8 mouse cellular contexts compared by ENCODE assay signal in the genomic region with DNA sequence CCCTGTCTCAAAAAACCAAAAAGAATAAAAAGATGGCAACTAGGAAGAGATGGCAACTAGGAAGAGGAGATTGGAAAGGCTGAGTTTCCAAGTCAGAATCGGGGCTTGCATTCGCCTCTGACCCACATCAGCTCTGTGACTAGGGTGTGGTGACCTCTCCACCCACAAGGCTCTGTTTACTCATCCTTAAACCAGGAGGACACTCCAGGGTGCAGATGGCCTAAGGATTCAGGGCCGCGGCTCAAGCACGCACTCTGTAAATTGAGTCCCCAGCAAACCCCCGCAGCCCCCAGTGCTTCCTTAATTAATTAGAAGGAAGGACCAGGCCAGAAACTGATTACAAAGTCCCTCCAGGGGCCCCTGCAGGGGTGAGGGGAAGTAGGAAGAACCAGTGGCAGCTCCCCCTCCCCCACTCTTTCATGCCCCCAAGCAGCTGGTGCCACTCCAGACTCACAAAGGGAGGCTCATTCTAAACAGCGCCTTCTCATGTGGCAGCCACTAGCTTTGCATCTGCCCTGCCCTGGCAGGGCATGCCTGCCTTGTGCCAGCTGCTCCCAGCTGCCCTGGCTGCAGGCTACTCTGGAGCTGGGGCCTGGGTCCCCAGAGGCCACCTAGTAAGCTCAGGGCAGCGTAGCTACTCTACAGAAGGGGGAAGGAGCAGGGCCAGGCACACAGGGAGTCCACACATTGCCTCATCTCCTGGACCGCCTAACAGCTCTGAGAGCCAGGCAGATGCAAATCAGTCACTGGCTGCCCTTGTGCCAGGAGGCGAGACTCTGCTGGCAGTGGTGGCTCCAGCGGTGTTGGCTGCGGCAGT. TPM values are rescaled to one million over a fixed set of nuclear protein-coding genes. Genes with fewer than 3 reads are reported as not detected.
DNase-seq lines count a peak whose midpoint lies in the region; ATAC-seq lines count a peak whose summit lies in the region.

No protein-coding gene starts in this region.

- H3K4me2 ChIP-seq in forebrain, embryonic 13.5 days: peak overlapping the region; percentile 47
- H3K4me2 ChIP-seq in hindbrain, embryonic 11.5 days (replicated peaks; ENCODE audit: low read depth, low read length): peak overlapping the region; percentile 29; the same call in 1 of the 2 replicates
- H3K4me2 ChIP-seq in liver, embryonic 11.5 days: no peak overlapping the region
- no peak overlapping the region for H3K4me2 ChIP-seq in neural tube, embryonic 11.5 days (ENCODE audit: low read depth)

- WGBS in forebrain, embryonic 13.5 days: 5% methylated on average over 12 of the region's 12 CpGs
- 13% methylated on average over 12 of the region's 12 CpGs for WGBS in hindbrain, embryonic 11.5 days
- 37% methylated on average over 12 of the region's 12 CpGs for WGBS in liver, embryonic 11.5 days
- WGBS in neural tube, embryonic 11.5 days: 21% methylated on average over 12 of the region's 12 CpGs

- peak overlapping the region; percentile 61 for H3K9ac ChIP-seq in forebrain, embryonic 13.5 days
- H3K9ac ChIP-seq in hindbrain, embryonic 11.5 days (ENCODE audit: low read depth, low read length): peak overlapping the region; percentile 44; the same call in 1 of the 2 replicates
- H3K9ac ChIP-seq in liver, embryonic 11.5 days (ENCODE audit: low read depth, low read length): no peak overlapping the region
- H3K9ac ChIP-seq in neural tube, embryonic 11.5 days (ENCODE audit: low read length): peak overlapping the region; percentile 11; the same call in 1 of the 2 replicates

- peak; percentile 80 for ATAC-seq in forebrain, embryonic 13.5 days
- peak; percentile 70 for ATAC-seq in hindbrain, embryonic 11.5 days (ENCODE audit: low FRiP score)
- no peak for ATAC-seq in liver, embryonic 11.5 days (replicated peaks; ENCODE audit: low FRiP score)
- peak; percentile 61 for ATAC-seq in neural tube, embryonic 11.5 days (ENCODE audit: insufficient read depth, low FRiP score, low TSS enrichment)
- no peak for ATAC-seq in activated CD4-positive, CD25-positive, alpha-beta regulatory T cell, adult 4 months

- H3K4me3 ChIP-seq in forebrain, embryonic 13.5 days: no peak overlapping the region
- H3K4me3 ChIP-seq in hindbrain, embryonic 11.5 days (ENCODE audit: low read depth, low read length): no peak overlapping the region
- H3K4me3 ChIP-seq in liver, embryonic 11.5 days (ENCODE audit: low read depth, low read length): no peak overlapping the region
- H3K4me3 ChIP-seq in neural tube, embryonic 11.5 days (ENCODE audit: low read depth, low read length): no peak overlapping the region

- H3K27ac ChIP-seq in forebrain, embryonic 13.5 days: peak overlapping the region; percentile 99
- H3K27ac ChIP-seq in hindbrain, embryonic 11.5 days (ENCODE audit: low read depth, low read length): peak overlapping the region; percentile 98
- H3K27ac ChIP-seq in liver, embryonic 11.5 days (ENCODE audit: low read depth, low read length): no peak overlapping the region
- H3K27ac ChIP-seq in neural tube, embryonic 11.5 days (ENCODE audit: low read depth, low read length): peak overlapping the region; percentile 89

- no peaks in the 10 kb centered on the region for H3K9me3 ChIP-seq in forebrain, embryonic 13.5 days (replicated peaks)
- no peaks in the 10 kb centered on the region for H3K9me3 ChIP-seq in hindbrain, embryonic 11.5 days (ENCODE audit: control insufficient read depth, low read length)
- no peaks in the 10 kb centered on the region for H3K9me3 ChIP-seq in liver, embryonic 11.5 days (ENCODE audit: control insufficient read depth, low read length)
- no peaks in the 10 kb centered on the region for H3K9me3 ChIP-seq in neural tube, embryonic 11.5 days (ENCODE audit: control insufficient read depth, low read length)

- H3K4me1 ChIP-seq in forebrain, embryonic 13.5 days: peaks cover 93% of the 10 kb centered on the region
- H3K4me1 ChIP-seq in hindbrain, embryonic 11.5 days (replicated peaks; ENCODE audit: control insufficient read depth, insufficient read depth, low read length): peaks cover 26% of the 10 kb centered on the region
- peaks cover 8% of the 10 kb centered on the region for H3K4me1 ChIP-seq in liver, embryonic 11.5 days (replicated peaks; ENCODE audit: control insufficient read depth, insufficient read depth, low read length)
- H3K4me1 ChIP-seq in neural tube, embryonic 11.5 days (ENCODE audit: control insufficient read depth, insufficient read depth, low read length): peaks cover 37% of the 10 kb centered on the region

- peak; percentile 80 for DNase-seq in cerebellum, adult 9-11 months
- no peak for DNase-seq in cerebellum, postnatal 36 days
- DNase-seq in NIH3T3 (ENCODE audit: low read depth): peak; percentile 32
- peak; percentile 81 for DNase-seq in hindbrain, embryonic 11.5 days (ENCODE audit: low spot score)
- peak; percentile 46 for DNase-seq in liver, embryonic 11.5 days (ENCODE audit: low spot score)
- peak; percentile 77 for DNase-seq in neural tube, embryonic 11.5 days (ENCODE audit: low spot score)

- H3K36me3 ChIP-seq in forebrain, embryonic 13.5 days (ENCODE audit: poor library complexity, severe bottlenecking): 0 out of 2 replicates have a peak, but pooled peaks cover 8% of the 10 kb centered on the region
- H3K36me3 ChIP-seq in hindbrain, embryonic 11.5 days (ENCODE audit: control insufficient read depth, insufficient read depth, low read length): no peaks in the 10 kb centered on the region
- no peaks in the 10 kb centered on the region for H3K36me3 ChIP-seq in liver, embryonic 11.5 days (ENCODE audit: control insufficient read depth, insufficient read depth, low read length)
- H3K36me3 ChIP-seq in neural tube, embryonic 11.5 days (ENCODE audit: control insufficient read depth, insufficient read depth, low read length): no peaks in the 10 kb centered on the region

- no peaks in the 10 kb centered on the region for H3K27me3 ChIP-seq in forebrain, embryonic 13.5 days
- H3K27me3 ChIP-seq in hindbrain, embryonic 11.5 days (ENCODE audit: control insufficient read depth, insufficient read depth, low read length): no peaks in the 10 kb centered on the region
- H3K27me3 ChIP-seq in liver, embryonic 11.5 days (replicated peaks; ENCODE audit: control insufficient read depth, insufficient read depth, low read length): peaks cover 21% of the 10 kb centered on the region
- H3K27me3 ChIP-seq in neural tube, embryonic 11.5 days (ENCODE audit: control insufficient read depth, insufficient read depth, low read length): no peaks in the 10 kb centered on the region

RNA-seq across cellular contexts. Expression of gene Coro2b, which starts 5.2 kb away (rescaled TPM):
- polyA plus RNA-seq in forebrain, embryonic 13.5 days (2015; fragmentation: Nextera tagmentation; extraction: Ambion mirVana): 35.5 and 37.0 TPM in 2 replicates
- polyA plus RNA-seq in hindbrain, embryonic 11.5 days (2014; fragmentation: Nextera tagmentation; extraction: Ambion mirVana): 19.5 and 20.5 TPM in 2 replicates
- polyA plus RNA-seq in liver, embryonic 11.5 days (2014; fragmentation: Nextera tagmentation; extraction: Ambion mirVana): 4.5 and 4.8 TPM in 2 replicates
- polyA plus RNA-seq in neural tube, embryonic 11.5 days (2014; fragmentation: Nextera tagmentation; extraction: Ambion mirVana): 23.7 and 24.5 TPM in 2 replicates
- 1 to 10 TPM in 1 of 2 experiments, under 1 TPM in 1; 0.45 to 2.5 TPM for polyA plus RNA-seq in activated CD4-positive, CD25-positive, alpha-beta regulatory T cell, adult 4 months (2017; shearing (Covaris generic))

Comparison
In these comparisons a context has a peak if more than half of its experiments do, and no peak if none do; other contexts are left out.
1. DNase-seq: peak in cerebellum, adult 9-11 months (single experiment), NIH3T3 (single experiment), hindbrain, embryonic 11.5 days (single experiment), liver, embryonic 11.5 days (single experiment) and neural tube, embryonic 11.5 days (single experiment); none in cerebellum, postnatal 36 days (0 of 2).
2. ATAC-seq: peak in forebrain, embryonic 13.5 days (single experiment), hindbrain, embryonic 11.5 days (single experiment) and neural tube, embryonic 11.5 days (single experiment); none in liver, embryonic 11.5 days (single experiment) and activated CD4-positive, CD25-positive, alpha-beta regulatory T cell, adult 4 months (single experiment).
3. H3K4me2 ChIP-seq: peak in forebrain, embryonic 13.5 days (single experiment) and hindbrain, embryonic 11.5 days (single experiment); none in liver, embryonic 11.5 days (single experiment) and neural tube, embryonic 11.5 days (single experiment).